Mouse (Mus musculus): ENCODE results near the gene B4galt5. TPM values are rescaled to one million over a fixed set of nuclear protein-coding genes. Genes with fewer than 3 reads are reported as not detected.

The B4galt5 gene
- total RNA-seq, 2 experiments from 2014 or later = 10.0 to 13.5 TPM

GRCm38 (mm10) chr2:167280986-167281310 is 68.0 kb downstream of the B4galt5 start:
- DNase-seq = no peak
- intact Hi-C loops (cut with DNase I) = loop anchor here (1.0 to 2.0 kb wide), 4 partner anchors 70 to 182 kb away; no protein-coding TSS in a partner anchor

GRCm38 (mm10) chr2:167280090-167280985 is 68.6 kb downstream of the B4galt5 start:
- intact Hi-C loops (cut with DNase I) = loop anchor here (1.0 to 2.0 kb wide), 4 partner anchors 70 to 183 kb away; no protein-coding TSS in a partner anchor

DNA sequence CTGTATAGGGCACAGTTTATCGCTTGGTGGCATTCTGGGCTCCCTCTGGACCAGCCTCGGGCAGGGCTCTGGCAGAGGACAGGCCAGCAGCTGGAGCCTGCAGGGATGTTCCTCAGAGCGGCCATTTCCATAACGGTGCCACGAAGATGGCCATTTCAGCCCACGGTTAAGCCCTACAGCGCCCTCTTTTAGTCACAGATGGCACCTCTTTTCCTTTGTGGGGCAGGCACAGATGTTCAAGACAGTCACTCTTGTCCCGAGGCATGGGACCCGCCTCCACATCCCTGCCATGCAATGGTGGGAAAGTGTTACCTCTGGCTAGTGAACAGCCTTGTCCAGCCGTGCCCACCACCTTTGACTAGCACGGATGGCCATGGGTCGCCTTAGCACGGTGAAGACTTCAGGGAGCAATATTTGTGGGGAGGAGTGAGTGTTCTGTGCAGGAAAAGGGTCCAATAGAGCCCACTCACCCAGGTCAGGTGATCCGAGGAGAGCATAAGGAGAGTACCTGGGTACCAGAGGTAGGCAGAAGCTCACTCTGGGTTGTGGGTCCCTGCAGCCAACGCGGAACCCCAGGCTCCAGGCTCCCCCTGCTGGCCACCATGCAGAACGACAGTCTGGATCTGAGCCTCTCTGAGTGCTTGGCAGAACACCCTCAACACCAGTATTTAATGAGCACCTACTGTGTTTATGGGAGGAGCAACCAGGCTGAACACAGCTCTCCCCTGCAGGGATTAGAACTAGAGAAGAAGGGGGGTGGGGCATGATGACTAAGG is 70.0 kb downstream of the B4galt5 start:
- DNase-seq = peak; percentile 76 to 83
- intact Hi-C loops (cut with DNase I) = loop anchor here (1.0 kb wide), 2 partner anchors 57 to 207 kb away; no protein-coding TSS in a partner anchor

More at GRCm38 (mm10) chr2:167280090-167280985, 68.6 kb downstream of the B4galt5 start:
- peak; percentile 79 to 82 for DNase-seq

DNA sequence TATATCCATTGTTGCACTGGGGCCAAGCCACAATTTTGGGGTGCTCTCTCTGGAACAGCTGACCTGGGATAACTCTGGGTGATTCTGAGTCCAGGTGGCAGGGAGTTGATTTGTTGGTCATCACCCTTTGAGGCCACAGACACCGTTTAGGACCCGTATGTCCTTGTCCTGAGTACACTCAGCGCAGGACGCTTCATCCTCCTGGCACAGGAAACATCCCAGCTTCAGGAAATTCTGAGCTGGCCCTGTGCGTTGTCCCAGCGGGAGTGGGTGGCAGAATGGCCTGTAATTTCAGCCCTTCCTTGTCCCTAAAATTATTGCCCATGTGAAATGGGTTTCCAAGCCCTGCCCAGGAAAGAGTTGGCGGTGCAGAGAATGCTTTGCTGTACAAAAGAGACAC is 71.0 kb downstream of the B4galt5 start:
- peak; percentile 0 to 3 for DNase-seq
- intact Hi-C loops (cut with DNase I) = no loop called here

GRCm38 (mm10) chr2:167277026-167277425 is 72.0 kb downstream of the B4galt5 start:
- DNase-seq = peak in 1 of 2 experiments; percentile 1
- intact Hi-C loops (cut with DNase I) = no loop called here

GRCm38 (mm10) chr2:167275856-167276255 is 73.1 kb downstream of the B4galt5 start:
- intact Hi-C loops (cut with DNase I) = no loop called here
- peak in 1 of 2 experiments; percentile 1 for DNase-seq

DNA sequence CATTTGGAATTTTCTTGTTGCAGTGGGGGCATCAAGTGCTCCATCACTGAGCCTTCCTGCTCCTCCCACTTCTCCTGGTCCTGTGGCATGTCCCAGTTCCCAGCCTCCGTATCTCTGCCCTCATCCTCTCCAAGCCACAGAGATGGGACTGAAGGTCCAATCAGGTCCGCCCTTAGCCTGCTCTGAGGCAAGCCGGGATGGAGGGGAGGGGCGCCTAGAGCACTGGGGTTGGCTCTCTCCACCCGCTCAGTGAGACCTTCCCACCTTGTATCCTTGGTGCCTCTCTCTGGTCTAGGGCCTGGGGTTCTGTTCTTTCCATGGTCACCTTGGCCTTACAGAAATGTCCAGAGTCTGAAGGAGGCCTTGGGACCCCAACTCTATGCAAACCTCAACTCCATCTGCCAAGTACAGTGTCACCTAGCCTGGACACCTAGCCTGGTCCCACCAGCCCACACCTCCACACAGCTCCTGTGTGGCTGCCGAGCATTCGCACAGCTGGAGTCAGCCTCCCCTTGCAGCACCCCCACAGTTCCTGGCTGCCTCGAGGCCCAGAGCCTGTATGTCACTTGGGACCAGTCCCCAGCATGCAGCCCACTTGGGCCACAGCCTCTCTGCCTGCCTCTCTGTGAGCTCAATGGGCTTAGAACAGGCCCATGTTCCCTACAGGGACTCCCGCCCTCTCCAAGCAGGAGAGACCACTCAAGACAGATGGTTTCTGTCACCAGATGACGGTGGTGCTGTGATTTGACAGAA is 74.1 kb downstream of the B4galt5 start:
- intact Hi-C loops (cut with DNase I) = no loop called here
- peak; percentile 1 for DNase-seq

DNA sequence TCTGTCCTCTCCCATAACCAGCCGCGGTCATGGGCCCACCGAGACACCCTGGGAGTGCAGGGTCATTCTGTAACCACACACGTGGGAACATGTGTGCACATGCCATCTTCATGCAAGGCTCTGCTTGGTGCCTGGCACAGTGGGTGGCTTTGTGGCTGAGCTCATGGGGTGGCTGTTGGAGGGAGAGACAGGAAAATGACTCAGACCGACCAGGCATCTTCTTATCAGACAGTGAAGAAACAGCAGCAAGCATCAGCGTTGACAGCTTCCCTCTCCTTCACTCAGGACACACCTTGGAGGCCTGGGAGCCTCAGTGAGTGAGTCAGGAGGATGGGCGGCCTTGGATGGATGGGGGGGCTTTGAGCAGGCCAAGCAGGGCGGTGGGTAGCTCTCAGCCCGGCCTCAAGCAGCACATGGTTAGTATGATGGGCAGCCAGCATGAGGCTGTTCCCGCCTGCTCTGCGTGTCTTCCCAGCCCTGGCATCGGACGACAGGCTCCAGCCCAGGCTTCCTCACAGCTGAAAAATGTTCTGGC is 75.7 kb downstream of the B4galt5 start:
- peak in 1 of 2 experiments; percentile 15 for DNase-seq
- intact Hi-C loops (cut with DNase I) = no loop called here

DNA sequence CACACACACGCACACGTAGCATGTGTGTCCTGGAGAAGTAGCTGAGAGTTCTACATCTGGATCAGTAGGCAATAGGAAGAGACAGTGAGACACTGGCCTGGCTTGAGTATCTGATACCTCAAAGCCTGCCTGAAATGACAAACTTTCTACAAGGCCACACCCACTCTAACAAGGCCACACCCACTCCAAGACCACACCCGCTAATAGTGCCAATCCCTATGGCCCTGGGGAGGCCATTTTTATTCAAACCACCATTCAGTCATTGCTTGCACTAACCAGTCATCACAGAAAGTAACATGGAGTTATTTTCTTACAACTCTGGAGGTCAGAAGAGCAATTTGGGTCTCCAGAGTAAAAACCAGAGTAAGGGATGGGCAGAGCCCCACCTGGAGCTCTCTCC is 76.3 kb downstream of the B4galt5 start:
- DNase-seq = peak in 1 of 2 experiments; percentile 1
- intact Hi-C loops (cut with DNase I) = no loop called here

DNA sequence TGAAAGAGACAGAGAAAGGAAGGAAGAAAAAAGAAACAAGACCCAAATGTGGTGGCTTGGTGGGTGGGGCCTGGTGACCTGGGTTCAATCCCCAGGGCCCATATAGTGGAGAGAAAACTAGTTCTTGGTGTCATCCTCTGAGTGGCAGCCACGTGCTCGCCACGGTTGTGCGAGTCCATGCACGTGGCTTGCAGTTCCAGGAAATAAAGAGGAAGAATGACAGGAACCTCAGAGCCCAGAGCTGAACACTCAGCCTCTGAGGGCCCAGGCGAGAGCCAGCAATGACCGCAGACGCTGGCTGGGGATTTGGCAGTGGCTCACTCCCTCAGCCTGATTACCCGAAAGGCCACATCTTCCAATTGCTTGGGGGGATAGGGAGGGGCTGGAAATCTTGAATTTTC is 77.9 kb downstream of the B4galt5 start:
- intact Hi-C loops (cut with DNase I) = no loop called here
- peak; percentile 51 to 52 for DNase-seq

- DNase-seq = peak; percentile 1
- intact Hi-C loops (cut with DNase I) = no loop called here
These were observed 78.5 kb downstream of the B4galt5 start for GRCm38 (mm10) chr2:167270496-167270895.

DNA sequence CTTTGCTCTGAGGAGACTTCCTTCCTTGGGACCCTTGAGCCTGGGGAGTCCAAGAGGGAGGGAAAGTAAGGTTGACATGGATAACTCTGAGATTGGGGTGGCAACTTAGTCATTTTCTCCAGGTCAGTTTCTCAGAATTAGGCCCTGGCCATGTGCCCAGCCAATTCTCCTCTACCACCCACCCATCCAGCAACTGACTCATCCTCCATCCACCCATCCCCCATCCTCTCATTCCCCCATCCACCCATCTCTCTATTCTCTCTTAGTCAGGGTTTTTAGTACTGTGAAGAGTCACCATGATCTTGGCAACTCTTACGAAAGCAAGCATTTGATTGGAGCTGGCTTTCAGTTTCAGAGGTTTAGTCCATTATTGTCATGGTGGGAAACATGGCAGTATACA is 80.3 kb downstream of the B4galt5 start:
- intact Hi-C loops (cut with DNase I) = no loop called here
- no peak for DNase-seq

DNA sequence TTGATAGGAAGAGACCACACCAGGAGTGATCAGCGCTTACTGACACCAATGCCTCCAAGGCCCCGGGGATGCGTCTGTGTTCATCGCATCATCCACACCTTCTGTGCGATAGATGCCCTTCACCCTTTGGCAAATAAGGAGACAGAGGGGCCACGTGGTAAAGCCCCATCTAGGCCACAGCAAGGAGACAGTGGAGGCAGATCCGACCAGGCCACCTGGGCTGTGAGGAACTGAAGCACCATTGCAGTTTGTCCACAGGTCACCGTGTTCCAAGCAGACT is 80.6 kb downstream of the B4galt5 start:
- peak in 1 of 2 experiments; percentile 1 for DNase-seq
- intact Hi-C loops (cut with DNase I) = no loop called here

GRCm38 (mm10) chr2:167267531-167268410 is 81.2 kb downstream of the B4galt5 start:
- DNase-seq = peak; percentile 1 to 13
- intact Hi-C loops (cut with DNase I) = no loop called here

- DNase-seq = peak in 1 of 2 experiments; percentile 0
These were observed 82.8 kb downstream of the B4galt5 start for GRCm38 (mm10) chr2:167266231-167266630.

GRCm38 (mm10) chr2:167265806-167266205 is 83.2 kb downstream of the B4galt5 start:
- no peak for DNase-seq
- intact Hi-C loops (cut with DNase I) = no loop called here

More at GRCm38 (mm10) chr2:167266231-167266630, 82.8 kb downstream of the B4galt5 start:
- intact Hi-C loops (cut with DNase I) = no loop called here

DNA sequence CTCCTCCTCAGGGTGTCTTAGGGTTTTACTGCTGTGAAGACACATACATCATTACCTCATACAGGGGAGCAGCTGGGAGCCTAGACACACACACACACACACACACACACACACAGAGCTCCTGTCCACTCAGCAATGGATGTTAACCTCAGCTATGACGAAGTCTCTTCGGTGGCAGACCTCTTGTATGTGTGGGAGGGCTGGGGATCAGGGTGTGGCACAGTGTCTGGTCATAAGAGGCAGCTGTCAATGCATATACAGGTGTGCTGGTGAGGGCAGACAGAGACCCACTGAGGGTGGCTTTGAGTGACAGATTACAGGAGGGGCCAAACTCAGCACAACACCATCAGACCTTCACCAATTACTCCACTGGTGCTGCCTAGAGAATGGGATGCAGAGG is 84.0 kb downstream of the B4galt5 start:
- peak in 1 of 2 experiments; percentile 0 for DNase-seq
- intact Hi-C loops (cut with DNase I) = no loop called here

- DNase-seq = no peak
- intact Hi-C loops (cut with DNase I) = no loop called here
These were observed 85.1 kb downstream of the B4galt5 start for GRCm38 (mm10) chr2:167263931-167264330.

DNA sequence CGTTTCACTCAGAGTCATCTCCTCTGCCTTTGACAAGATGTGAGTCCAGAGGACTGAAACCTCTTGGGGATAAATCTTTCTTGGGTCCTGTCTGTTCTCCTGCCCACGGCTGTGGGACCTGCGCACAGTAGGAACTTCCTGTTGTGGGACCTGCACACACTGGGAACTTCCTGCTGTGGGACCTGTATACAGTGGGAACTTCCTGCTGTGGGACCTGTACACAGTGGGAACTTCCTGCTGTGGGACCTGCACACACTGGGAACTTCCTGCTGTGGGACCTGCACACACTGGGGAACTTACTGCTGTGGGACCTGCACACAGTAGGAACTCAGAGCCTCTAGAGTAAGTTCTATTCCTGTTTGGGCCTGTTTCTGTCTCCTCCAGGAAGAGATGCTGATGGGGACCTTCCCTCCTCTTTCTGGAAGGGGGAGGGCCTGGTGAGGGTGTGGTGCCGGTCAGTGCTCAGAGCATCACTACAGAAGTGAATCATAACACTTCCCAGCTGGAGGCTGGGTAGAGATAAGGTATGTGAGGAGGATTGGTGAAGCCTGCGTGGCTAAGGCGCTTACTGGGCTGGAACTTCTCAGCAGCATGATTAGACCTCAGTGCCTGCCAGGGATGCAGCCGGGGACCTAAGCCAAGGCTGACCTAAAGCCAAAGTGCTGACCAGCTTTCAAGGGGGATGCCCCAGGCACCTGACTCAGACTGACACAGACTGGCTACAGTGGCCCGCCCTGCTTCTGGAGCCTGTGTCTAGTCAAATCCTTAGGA is 85.8 kb downstream of the B4galt5 start:
- intact Hi-C loops (cut with DNase I) = no loop called here
- peak; percentile 58 to 66 for DNase-seq
